Mouse (Mus musculus): ENCODE data around the gene Sf3b1. TPM values are rescaled to one million over a fixed set of nuclear protein-coding genes. Genes with fewer than 3 reads are reported as not detected.
A peak's percentile ranks its signal among the peaks of the same experiment; 100 is the strongest.
"Not testable (repeated sequence)": the region's sequence is repeated elsewhere in the genome, so short reads cannot be mapped to it uniquely, and the experiment has no call there.

Sf3b1 gene
- total RNA-seq, 2 experiments from 2014 or later = 100 to 106 TPM

DNA sequence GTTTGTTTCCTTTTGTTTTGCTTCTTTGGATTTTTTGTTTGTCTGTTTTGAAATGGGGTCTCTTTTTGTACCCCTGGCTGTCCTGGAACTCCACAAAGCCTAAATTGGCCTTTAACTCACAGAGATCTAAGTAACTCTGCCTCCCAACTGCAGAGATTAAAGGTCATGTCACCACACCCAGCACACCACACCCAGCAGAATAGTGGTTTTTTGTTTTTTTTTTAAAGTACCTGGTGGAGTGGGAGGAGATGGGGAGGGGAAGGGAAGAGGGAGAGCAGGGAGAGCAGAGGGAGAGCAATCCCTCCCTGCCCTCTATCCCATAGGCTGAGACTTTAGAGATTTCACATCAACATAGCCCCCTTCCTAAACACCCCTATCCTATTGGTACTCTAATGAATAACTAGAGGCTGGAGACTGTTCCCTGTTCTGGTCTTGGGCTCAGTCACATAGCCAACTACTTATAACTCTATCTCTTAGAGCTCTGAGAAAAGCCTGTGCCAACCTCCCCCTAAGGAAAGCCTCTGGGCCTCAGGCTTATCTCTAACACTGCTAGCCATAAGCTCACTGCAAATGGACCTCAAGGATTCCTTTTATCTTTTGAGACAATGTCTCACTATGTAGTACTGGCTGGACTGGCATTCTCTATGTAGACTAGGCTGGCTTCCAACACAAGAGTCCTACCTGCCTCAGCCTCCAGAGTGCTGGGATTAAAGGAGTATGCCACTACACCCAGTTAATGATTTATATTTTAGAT lies 3.9 kb upstream of the Sf3b1 start:
- intact Hi-C loops (cut with DNase I) = no loop called here
- DNase-seq = no peak

DNA sequence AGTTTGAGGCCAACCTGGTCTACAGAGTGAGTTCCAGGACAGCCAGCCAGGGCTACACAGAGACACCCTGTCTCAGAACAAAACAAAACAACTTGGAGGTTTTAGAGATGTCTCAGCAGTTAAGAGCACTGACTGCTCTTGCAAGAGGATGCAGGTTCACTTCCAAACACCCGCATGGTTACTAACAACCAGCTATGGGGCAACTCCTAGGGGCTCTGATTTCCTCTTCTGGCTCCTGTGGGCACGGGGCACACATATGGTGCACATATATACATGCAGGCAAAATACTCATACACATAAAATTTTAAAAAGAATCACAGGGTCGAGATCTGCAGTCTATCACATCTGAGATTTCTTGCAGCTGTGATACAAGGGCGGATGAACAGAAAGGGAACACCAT lies 2.2 kb upstream of the Sf3b1 start:
- no peak for DNase-seq
- intact Hi-C loops (cut with DNase I) = no loop called here

GRCm38 (mm10) chr1:55028512-55029249 lies 1.4 kb upstream of the Sf3b1 start:
- intact Hi-C loops (cut with DNase I) = no loop called here
- no peak for DNase-seq

GRCm38 (mm10) chr1:55027966-55028365 lies 685 bp upstream of the Sf3b1 start:
- no peak for DNase-seq
- intact Hi-C loops (cut with DNase I) = loop anchor here (1.0 kb wide), 2 partner anchors 24 to 59 kb away; partner anchors contain the start of gene Coq10b

DNA sequence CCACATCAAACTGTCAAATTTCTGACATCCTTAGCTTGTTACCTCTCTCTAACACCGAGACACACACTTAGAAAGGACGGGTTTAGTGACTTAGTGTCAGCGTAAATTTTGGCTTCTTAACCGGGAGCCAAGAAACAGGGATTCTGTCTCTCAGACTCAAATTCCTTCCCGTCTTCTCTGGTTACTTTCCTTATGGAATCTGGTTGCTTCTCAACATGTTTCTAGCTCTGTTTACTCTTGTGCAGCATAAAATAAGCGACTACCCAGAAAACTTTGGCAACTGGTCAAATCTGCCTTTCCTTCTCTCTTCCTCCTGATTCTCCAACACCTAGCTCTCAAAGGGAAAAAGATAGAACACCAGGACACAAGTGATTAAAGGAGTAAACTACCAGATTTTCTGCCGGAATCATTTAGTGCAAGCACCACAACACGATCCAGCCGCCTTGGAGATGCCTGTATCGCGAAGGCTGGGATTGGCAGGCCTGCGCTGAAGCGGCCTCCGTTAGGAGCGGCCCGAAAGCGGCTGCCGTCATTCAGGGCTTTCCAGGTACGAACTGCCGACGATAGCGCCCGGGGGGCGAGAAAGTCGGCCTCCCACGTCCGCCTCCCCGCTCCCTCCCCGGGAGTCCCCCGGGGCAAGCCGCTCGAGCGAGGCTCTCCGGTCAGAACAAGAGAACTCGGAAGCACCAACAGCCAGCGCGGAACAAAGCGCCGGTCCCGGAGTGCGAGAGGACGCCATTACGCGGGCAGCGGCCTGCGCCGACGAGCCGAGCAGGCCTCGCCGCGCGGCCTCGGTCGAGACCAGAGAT lies 633 bp downstream of the Sf3b1 start:
- intact Hi-C loops (cut with DNase I) = loop anchor here (1.0 kb wide), 2 partner anchors 26 to 61 kb away; partner anchors contain the start of gene Coq10b
- DNase-seq = no peak

DNA sequence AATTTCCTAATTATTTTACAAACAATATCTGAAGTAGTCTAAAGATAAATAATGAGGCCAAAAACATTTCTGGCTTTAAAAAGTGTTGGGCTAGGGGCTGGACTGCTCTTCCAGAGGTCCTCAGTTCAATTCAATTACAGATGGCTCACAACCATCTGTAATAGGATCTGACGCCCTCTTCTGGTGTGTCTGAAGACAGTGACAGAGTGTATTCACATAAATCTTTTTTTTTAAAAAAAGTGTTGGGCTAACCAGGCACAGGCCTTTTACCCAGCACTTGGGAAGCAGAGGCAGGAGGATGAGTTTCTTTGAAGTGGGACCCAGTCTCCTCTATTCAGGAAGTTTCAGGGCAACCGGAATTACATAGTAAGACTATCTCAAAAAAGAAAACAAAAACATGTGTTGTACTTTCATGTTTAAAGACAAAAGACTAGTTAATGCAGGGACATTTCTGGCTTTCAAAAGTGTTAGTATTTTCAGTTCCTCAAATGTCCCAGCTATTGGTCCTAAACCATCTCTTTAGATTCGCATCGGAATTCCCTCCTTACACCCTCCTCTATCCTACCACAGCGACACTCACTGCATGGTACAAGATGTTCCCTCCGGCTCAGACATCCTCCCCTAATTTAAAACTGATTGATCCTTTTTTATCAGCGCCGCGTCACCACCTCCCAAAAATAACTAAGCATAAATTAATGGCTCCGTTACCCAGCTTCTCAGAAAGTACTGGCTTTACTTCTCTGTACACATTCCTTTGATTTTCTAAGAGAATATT lies 1.4 kb downstream of the Sf3b1 start:
- DNase-seq = no peak
- intact Hi-C loops (cut with DNase I) = no loop called here

DNA sequence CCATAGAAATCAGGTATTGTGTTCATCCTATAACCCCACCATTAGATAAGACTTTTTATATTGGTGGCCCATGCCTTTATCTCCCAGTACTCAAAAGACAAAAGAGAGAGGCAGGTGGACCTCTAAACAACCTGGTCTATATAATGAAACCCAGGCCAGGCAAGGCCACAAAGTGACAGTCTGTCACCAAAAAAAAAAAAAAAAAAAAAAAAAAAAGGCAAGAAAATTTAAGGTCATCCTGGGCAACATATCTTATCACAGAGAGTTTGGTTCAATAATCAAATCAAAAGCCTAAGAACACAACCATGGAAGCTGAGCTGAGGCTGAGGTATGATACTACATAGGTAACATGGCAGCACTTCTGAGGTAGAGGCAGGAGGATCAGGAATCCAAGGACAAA lies 5.4 kb downstream of the Sf3b1 start:
- intact Hi-C loops (cut with DNase I) = loop anchor here (5.0 kb wide), 1 partner anchor 35 kb away; no protein-coding TSS in a partner anchor
- DNase-seq = no peak

DNA sequence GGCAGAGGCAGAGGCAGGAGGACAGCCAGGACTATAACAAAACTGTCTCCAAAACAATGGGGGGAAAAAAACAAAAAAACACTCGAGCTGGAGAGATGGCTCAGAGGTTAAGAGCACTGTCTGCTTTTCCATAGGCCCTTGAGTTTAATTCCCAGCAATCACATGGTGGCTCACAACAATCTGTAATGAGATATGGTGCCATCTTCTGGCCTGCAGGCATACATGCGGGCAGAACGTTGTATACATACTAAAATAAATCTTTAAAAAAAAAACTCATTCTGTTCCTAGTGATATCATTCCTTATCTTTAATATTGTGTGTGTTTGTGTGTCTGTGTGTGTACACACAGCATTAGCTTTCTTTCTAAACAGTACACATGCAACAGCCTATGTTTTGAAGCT lies 14.8 kb downstream of the Sf3b1 start:
- DNase-seq = no peak
- intact Hi-C loops (cut with DNase I) = loop anchor here (5.0 kb wide), 1 partner anchor 70 kb away; no protein-coding TSS in a partner anchor

GRCm38 (mm10) chr1:55008313-55008712 lies 19.0 kb downstream of the Sf3b1 start:
- DNase-seq; intact Hi-C loops (cut with DNase I): not testable (repeated sequence)

- intact Hi-C loops (cut with DNase I) = loop anchor here (10.0 kb wide), 1 partner anchor 171 kb away; no protein-coding TSS in a partner anchor
- no peak for DNase-seq
Observed at GRCm38 (mm10) chr1:54993581-54993980, 33.7 kb downstream of the Sf3b1 start.

- DNase-seq = no peak
- intact Hi-C loops (cut with DNase I) = loop anchor here (5.0 kb wide), 1 partner anchor 36 kb away; no protein-coding TSS in a partner anchor
Observed at GRCm38 (mm10) chr1:54986248-54986647, 41.0 kb downstream of the Sf3b1 start.

DNA sequence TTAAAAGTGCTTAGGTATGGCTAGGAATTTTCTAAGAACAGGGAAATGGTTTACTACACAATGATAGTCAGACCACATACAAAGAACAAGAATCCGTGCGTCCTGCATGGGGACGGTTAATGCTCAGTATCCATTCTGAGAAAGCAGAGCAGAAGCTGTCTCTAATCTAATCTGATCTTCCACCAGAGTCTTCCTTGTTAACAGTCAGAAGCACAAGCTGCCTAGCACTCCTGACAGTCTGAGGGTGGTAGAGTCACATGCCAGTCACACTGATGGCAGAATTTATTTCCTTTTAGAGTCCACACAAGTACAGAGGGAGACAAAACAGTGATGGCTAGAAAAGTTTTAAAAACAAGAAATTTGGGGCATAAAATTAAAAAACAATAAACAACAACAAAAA lies 41.5 kb downstream of the Sf3b1 start:
- no peak for DNase-seq
- intact Hi-C loops (cut with DNase I) = loop anchor here (5.0 kb wide), 1 partner anchor 36 kb away; no protein-coding TSS in a partner anchor

- no peak for DNase-seq
- intact Hi-C loops (cut with DNase I) = no loop called here
Observed at GRCm38 (mm10) chr1:54984154-54984553, 43.1 kb downstream of the Sf3b1 start.

DNA sequence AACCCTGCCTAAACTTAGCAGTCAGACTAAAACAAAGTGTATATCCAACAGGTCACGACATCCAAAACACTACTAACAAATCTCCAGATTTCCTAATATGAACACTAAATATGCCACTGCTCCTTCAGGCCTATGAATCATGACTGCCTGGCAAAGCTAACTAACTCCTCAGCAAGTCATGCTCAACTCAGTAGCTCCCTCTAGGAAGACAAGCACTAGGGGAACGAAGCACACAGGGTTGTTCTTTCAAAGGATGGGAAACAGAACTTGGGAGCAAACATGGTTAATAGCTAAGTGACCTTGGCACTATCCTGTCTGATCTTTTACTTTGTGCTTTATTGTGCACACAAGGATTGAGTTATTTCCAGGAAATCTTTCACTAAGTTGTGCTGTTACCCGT lies 43.9 kb downstream of the Sf3b1 start:
- DNase-seq = peak in 1 of 2 experiments; percentile 18
- intact Hi-C loops (cut with DNase I) = no loop called here

DNA sequence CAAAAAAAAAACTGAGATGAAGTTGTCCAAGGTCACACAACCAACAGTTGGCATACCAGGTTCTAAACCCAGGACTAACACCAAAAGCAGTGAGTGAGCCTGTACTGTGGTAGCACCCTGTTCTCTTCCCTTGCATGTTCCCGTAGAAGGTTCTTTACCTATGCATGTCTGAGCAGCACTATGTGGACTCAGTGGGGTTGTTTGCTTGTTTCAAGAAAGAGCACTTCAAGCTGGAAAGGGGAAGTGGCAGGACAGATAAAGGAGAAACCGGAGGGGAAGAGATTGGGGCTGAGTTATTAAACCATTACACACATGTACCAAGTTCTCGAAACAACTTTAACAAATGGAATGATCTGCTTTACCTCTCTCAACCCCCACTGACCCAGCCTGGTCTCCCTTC lies 44.6 kb downstream of the Sf3b1 start:
- DNase-seq = no peak
- intact Hi-C loops (cut with DNase I) = no loop called here

- DNase-seq = peak in 1 of 2 experiments; percentile 26
- intact Hi-C loops (cut with DNase I) = loop anchor here (2.0 to 5.0 kb wide), 3 partner anchors 52 to 222 kb away; partner anchors contain the start of gene Ankrd44
Observed at GRCm38 (mm10) chr1:54979226-54979984, 47.9 kb downstream of the Sf3b1 start.

DNA sequence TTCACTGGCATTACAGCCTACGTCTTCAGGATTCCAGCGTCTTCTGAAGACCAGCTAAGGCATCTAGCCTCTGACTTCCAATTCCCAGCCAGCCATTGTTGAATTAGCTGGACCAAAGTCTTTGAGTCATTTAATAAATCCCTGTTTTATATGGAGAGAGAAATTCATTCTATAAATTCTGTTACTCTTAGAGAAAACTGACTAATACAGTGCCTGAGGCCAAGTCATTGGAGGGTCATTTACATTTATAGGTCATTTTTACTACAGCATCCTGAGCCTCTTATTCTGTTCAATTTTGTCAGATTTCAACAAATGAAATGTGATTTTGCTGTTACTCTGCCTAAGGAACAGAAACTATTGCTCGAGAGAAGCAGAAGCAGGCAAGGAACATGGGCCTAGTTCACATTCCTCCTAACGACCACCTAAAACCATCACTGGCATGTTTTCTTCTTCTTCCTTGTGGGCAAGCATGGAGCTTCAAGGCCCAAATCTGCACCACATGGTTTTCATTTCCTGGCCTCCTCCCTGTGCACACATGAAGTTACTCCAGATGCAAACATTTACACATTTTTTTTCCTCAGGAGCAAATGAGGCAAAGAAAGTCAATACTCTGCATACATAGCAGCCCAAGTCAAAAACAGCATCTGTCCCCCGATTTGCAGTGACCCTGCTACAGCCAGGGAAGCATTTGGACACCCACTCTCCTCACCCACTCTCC lies 55.4 kb downstream of the Sf3b1 start:
- intact Hi-C loops (cut with DNase I) = no loop called here
- DNase-seq = no peak

DNA sequence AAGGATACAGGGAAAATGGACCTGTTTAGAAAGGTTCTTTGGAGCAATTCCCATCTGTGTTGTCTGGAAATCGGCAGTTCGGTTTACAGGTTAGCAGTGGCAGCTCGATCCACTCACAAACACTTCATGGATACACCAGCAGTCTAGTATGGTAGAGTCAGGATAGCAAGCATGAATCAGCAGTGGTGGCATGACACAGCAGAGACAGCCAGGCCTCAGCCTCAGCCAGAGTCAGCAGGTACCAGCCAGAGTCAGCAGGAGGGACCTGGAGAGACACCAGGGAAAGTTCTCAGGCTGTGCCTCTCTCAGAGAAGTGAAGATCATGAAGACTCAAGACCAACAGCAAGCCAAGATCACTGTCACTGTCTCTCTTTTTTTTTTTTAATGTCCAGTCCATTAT lies 60.4 kb downstream of the Sf3b1 start:
- intact Hi-C loops (cut with DNase I) = no loop called here
- no peak for DNase-seq

Measured in heart, postnatal 14 days (tissue).